In genomic region chr4:138547041-138547440, GRCm38 (mm10) we compare ENCODE assay signal across 9 mouse cellular contexts.
DNase-seq lines count a peak whose midpoint lies in the region; ATAC-seq and TF ChIP-seq lines count a peak whose summit lies in the region.
"Had no signal": no experiment of that assay in that cellular context is flagged by ENCODE, and none has a peak within 500 bp of the region (broad histone marks: within the 10 kb centered on the region; RNA-seq: fewer than 3 reads in every experiment).

No protein-coding gene starts in this region.

- WGBS in hindbrain, postnatal 0 days: 55% methylated on average over 6 of the region's 6 CpGs
- 61% methylated on average over 6 of the region's 6 CpGs for WGBS in hindbrain, embryonic 14.5 days

- peaks cover 7% of the 10 kb centered on the region; the same call in 1 of the 2 replicates for H3K4me1 ChIP-seq in hindbrain, postnatal 0 days (ENCODE audit: insufficient read depth, low read length)
- peaks cover 14% of the 10 kb centered on the region; the same call in 1 of the 2 replicates for H3K4me1 ChIP-seq in hindbrain, embryonic 14.5 days (replicated peaks; ENCODE audit: control insufficient read depth, insufficient read depth, low read length)

- H3K9ac ChIP-seq in hindbrain, postnatal 0 days (replicated peaks; ENCODE audit: low read length): no peak overlapping the region
- no peak overlapping the region for H3K9ac ChIP-seq in hindbrain, embryonic 14.5 days
- H3K9ac ChIP-seq: hindbrain, embryonic 13.5 days had no signal

- no peak overlapping the region for H3K4me3 ChIP-seq in hindbrain, postnatal 0 days (ENCODE audit: low read length)
- no peak overlapping the region for H3K4me3 ChIP-seq in hindbrain, embryonic 14.5 days (replicated peaks; ENCODE audit: low read length)
- H3K4me3 ChIP-seq: hindbrain, embryonic 13.5 days had no signal

- DNase-seq in hindbrain, postnatal 0 days (ENCODE audit: low spot score): peak; percentile 70
- DNase-seq in hindbrain, embryonic 14.5 days (ENCODE audit: low spot score): no peak
- peak; percentile 68 for DNase-seq in right cerebral cortex, postnatal 14 days
- DNase-seq in right cerebral cortex, postnatal 36 days (ENCODE audit: low spot score in 2 of 2): no peak
- no peak for DNase-seq in brain, embryonic 14.5 days (ENCODE audit: low read depth)
- DNase-seq in testis, postnatal 10 days (ENCODE audit: low spot score): peak; percentile 63
- no peak for DNase-seq in MN1 (ENCODE audit: low spot score)
- DNase-seq: thymus, postnatal 36 days had no signal

- H3K4me2 ChIP-seq in hindbrain, postnatal 0 days (ENCODE audit: low read depth, low read length): no peak overlapping the region
- no peak overlapping the region for H3K4me2 ChIP-seq in hindbrain, embryonic 14.5 days (replicated peaks)
- H3K4me2 ChIP-seq: hindbrain, embryonic 13.5 days had no signal

- TF ChIP-seq POLR2A in brain, embryonic 14.5 days (IDR thresholded peaks at IDR 0.05; ENCODE audit: borderline replicate concordance, extremely low read depth, insufficient read depth, insufficient read length, poor library complexity, severe bottlenecking): no peak

- H3K27ac ChIP-seq in hindbrain, postnatal 0 days: no peak overlapping the region
- H3K27ac ChIP-seq in hindbrain, embryonic 14.5 days: no peak overlapping the region
- H3K27ac ChIP-seq: hindbrain, embryonic 13.5 days had no signal

- ATAC-seq in hindbrain, postnatal 0 days: no peak
- no peak for ATAC-seq in hindbrain, embryonic 14.5 days (ENCODE audit: low FRiP score)

- no peaks in the 10 kb centered on the region for H3K36me3 ChIP-seq in hindbrain, postnatal 0 days (ENCODE audit: insufficient read depth, low read length)
- H3K36me3 ChIP-seq in hindbrain, embryonic 14.5 days (replicated peaks; ENCODE audit: control insufficient read depth, insufficient read depth): no peaks in the 10 kb centered on the region
- H3K36me3 ChIP-seq: hindbrain, embryonic 13.5 days had no signal

- H3K9me3 ChIP-seq in hindbrain, postnatal 0 days (ENCODE audit: low read length): no peaks in the 10 kb centered on the region
- H3K9me3 ChIP-seq in hindbrain, embryonic 14.5 days (ENCODE audit: control insufficient read depth, low read length): no peaks in the 10 kb centered on the region
- H3K9me3 ChIP-seq: hindbrain, embryonic 13.5 days had no signal

- TF ChIP-seq CTCF in hindbrain, postnatal 0 days (IDR thresholded peaks at IDR 0.05; ENCODE audit: low read depth): peak; percentile 62
- TF ChIP-seq CTCF in brain, embryonic 14.5 days (IDR thresholded peaks at IDR 0.05; ENCODE audit: borderline replicate concordance, extremely low read depth, insufficient read depth, insufficient read length): peak; percentile 45; the same call in 1 of the 2 replicates

- no peaks in the 10 kb centered on the region for H3K27me3 ChIP-seq in hindbrain, postnatal 0 days (ENCODE audit: insufficient read depth, low read length)
- no peaks in the 10 kb centered on the region for H3K27me3 ChIP-seq in hindbrain, embryonic 14.5 days (ENCODE audit: control insufficient read depth, insufficient read depth, low read length)

Comparison
In these comparisons a context has a peak if more than half of its experiments do, and no peak if none do; other contexts are left out.
1. DNase-seq: peak in hindbrain, postnatal 0 days (single experiment), right cerebral cortex, postnatal 14 days (single experiment) and testis, postnatal 10 days (single experiment); none in hindbrain, embryonic 14.5 days (single experiment), right cerebral cortex, postnatal 36 days (0 of 2), brain, embryonic 14.5 days (single experiment) and MN1 (single experiment).